Mouse (Mus musculus) CD4-positive, CD25-positive, alpha-beta regulatory T cell, adult 2 months (primary cell): ENCODE measurements at regions not wholly inside any gene's neighbourhood (a gene's known extent, or its start where the extent isn't known, plus 50 kb on each side); places are given as distances from the start of the nearest gene placed in this dataset.

ENCODE experiments used
- DNase-seq: peaks from one replicate; pipeline ENCODE4 v3.0.0-alpha.2; 2012; ENCODE audit warnings: low read depth, low spot score

- no peak for DNase-seq
Observed at GRCm38 (mm10) chr2:173994301-173995073, 81.6 kb upstream of the Stx16 start.

GRCm38 (mm10) chr2:174004666-174005065 lies 71.4 kb upstream of the Stx16 start:
- DNase-seq: no peak

GRCm38 (mm10) chr2:174007976-174008349 lies 68.1 kb upstream of the Stx16 start:
- DNase-seq: no peak

DNA sequence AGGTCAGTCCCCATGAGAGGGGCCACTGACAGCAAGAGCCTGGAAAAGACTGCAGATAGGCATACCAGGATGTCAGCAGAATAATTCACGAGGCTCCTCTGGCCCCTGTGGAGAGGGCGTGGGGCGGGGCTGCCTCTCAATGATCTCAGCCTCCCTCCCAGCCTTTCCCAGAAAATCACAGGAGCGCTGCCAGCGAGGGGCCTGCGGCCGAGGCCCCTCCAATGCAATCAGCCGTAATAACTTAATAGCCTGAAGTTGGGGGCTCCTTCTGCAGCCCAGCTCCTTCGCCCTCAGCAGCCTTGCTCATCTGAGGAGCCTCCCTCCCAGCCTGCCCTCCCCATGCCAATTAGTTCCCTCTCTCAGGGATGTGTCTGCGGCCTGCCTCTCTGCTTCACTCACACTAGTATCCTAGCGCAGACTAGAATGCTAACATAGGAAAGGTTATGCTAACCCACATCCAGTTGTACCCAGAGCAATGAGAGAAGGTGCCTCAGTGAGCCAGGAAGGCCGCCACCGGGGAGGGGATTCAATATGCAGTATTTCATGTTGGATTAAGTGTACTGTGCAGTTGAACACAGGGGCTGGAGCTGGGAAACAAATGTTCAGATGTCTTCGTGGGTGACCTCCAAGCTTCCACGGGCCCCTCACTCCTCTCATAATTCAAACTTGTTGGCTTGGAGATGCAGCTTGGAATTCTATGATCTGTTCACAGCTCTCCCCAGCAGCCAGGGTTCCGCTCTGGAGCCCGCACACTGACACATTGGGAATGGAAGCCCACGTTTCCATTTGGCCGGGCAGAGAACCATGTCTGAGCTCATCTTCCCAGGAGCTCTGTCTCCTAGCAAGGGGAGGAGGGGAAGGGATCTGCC lies 67.5 kb upstream of the Stx16 start:
- no peak for DNase-seq

DNA sequence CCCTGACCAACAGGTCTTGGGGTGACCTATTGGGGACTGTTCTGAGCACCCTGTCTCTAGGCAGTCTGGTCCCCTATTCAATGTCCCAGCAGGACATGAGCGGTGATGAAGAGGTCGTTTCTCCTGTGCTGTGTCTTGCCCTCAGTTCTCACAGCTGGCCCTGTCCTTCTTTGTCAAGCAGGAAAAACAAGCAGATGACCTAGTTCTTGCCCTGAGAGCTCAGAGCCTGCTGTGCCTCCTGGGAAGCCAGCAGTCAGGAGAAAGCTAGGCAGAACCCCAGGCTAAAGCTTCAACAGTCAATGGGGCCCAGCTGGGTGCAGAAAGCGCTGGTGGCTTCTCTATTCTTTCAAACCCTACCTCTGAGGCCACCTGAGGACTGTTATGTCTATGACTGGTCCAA lies 66.1 kb upstream of the Stx16 start:
- no peak for DNase-seq

GRCm38 (mm10) chr2:174011399-174011798 lies 64.7 kb upstream of the Stx16 start:
- no peak for DNase-seq

DNA sequence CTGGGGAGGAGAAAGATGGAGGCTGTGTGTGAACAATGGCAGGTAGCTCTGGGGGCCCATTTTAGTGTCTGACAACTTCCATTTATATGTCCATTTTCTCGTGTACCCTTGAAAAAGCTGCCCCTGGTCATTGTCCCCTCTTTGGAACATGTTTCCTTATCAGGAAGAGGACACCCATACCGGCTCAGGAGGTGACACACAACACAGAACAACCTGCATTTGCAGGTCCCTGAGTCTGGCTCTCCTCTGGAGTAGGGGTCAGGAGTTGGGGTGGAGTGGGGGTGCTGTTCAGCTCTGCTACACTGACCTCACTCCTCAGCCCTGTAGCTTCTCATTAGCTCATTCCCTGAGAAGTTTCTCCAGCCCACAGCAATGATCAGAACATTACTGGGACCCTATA lies 61.7 kb upstream of the Stx16 start:
- no peak for DNase-seq

DNA sequence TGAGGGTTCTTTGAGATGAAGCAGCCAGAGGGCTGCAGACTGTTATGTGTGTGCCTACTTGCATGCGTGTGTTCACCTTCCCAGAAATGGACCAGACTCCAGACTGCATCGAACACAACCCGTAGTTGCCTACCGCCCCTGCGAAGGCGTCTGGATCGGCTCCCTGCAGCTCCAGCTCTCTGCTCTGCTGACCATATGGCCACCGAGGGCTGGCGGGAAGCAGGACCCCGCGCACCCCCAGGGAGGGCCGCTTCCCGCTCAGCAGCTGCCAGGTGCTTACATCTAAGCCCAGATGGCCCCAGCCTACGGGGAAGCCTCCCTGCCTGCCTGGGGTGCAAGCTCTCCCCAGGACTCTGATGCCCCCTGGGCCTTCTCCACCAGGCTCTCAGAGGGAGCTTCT lies 60.8 kb upstream of the Stx16 start:
- DNase-seq: no peak

GRCm38 (mm10) chr2:174016068-174016467 lies 60.0 kb upstream of the Stx16 start:
- DNase-seq: no peak

- no peak for DNase-seq
Observed at GRCm38 (mm10) chr2:174017042-174017441, 59.1 kb upstream of the Stx16 start.

- DNase-seq: no peak
Observed at GRCm38 (mm10) chr2:174017596-174017995, 58.5 kb upstream of the Stx16 start.

- DNase-seq: peak; percentile 51
Observed at GRCm38 (mm10) chr2:174018002-174018401, 58.1 kb upstream of the Stx16 start.

DNA sequence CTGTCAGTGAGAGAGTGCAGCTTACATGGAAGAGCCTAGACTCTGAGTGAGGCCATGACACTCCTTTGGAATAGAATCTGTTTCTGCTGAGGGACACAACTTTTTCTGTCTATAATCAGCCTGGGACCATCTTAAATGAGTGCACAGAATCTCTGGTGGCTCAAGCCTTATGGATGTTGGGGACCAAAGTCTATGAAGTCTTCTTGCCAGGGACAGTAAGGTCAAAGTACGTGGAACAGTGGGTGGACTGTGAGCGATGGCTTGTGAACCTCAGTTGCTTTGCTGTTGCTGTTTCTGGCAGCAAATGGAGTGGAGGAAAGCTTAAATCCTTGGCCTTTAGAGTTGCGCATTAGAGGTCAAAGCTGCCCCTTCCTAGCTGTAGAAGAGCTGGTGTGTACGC lies 57.1 kb upstream of the Stx16 start:
- DNase-seq: no peak

GRCm38 (mm10) chr2:174019970-174020369 lies 56.1 kb upstream of the Stx16 start:
- no peak for DNase-seq

GRCm38 (mm10) chr2:174020447-174020846 lies 55.7 kb upstream of the Stx16 start:
- DNase-seq: no peak

GRCm38 (mm10) chr2:174021538-174021937 lies 54.6 kb upstream of the Stx16 start:
- DNase-seq: no peak

GRCm38 (mm10) chr2:174022292-174022691 lies 53.8 kb upstream of the Stx16 start:
- no peak for DNase-seq

DNA sequence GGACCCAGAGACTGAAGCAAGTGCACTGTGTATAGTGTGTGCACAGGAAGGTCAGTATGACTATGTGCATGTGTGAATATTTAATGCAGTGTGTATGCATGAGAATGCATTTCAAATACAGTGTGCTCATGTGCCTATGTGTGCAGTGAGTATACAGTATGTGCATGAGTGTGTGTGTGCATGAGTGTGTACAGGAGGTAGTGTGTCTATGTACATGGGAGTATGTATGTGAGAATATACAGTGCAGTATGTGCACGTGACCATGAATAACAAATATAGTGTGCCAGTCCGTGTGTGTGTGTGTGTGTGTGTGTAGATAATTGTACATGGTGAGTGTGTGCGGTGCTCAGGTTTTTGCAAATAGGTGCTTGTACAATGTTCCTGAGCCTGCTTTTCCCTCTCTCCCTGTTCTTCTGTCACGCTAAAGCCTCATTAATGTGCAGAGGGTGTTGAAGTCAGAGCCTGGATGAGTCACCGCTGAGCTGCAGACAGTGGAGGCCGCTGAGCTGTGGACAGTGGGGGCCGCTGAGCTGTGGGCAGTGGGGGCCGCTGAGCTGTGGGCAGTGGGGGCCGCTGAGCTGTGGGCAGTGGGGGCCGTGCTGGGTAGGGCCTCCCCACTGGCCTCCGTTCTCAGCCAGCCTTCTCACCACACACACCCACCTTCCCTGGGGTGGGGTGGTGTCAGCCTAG lies 50.8 kb upstream of the Stx16 start:
- DNase-seq: no peak
